Comparison of ENCODE assay signal across 15 mouse cellular contexts in the genomic region with DNA sequence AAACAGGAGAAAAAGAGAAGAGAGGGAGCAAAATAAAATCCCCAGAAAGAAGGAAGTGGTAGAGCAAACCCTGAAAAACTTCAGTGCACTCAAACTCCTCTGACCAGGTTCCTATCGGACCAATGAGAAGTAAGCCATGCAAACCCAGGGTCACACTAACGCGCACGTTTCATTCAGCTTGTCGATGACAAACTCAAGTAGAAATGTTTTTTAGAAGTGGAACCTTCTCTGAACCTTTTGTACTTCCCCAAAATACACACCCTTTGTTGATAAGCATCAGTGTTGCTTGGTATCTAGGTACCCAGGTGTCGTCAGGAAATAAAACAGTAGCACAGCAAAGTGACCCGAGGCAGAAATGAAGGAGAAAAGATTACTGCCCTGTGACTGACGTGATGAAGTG. TPM values are rescaled to one million over a fixed set of nuclear protein-coding genes. Genes with fewer than 3 reads are reported as not detected.
A peak's percentile ranks its signal among the peaks of the same experiment; 100 is the strongest.
DNase-seq lines count a peak whose midpoint lies in the region; ATAC-seq and TF ChIP-seq lines count a peak whose summit lies in the region.
"Had no signal": no experiment of that assay in that cellular context is flagged by ENCODE, and none has a peak within 500 bp of the region (broad histone marks: within the 10 kb centered on the region; RNA-seq: fewer than 3 reads in every experiment).

No protein-coding gene starts in this region.

- no peaks in the 10 kb centered on the region for H3K27me3 ChIP-seq in embryonic facial prominence, embryonic 15.5 days
- H3K27me3 ChIP-seq in embryonic facial prominence, embryonic 10.5 days (replicated peaks; ENCODE audit: low read depth, poor library complexity, severe bottlenecking), result peaks cover 9% of the 10 kb centered on the region; the same call in 1 of the 2 replicates
- H3K27me3 ChIP-seq in stomach, postnatal 0 days (ENCODE audit: control insufficient read depth, insufficient read depth, low read length), result no peaks in the 10 kb centered on the region
- H3K27me3 ChIP-seq: hindbrain, embryonic 13.5 days; midbrain, embryonic 13.5 days had no signal

- 73% methylated on average over 8 of the region's 8 CpGs for WGBS in embryonic facial prominence, embryonic 15.5 days
- 79% methylated on average over 8 of the region's 8 CpGs for WGBS in embryonic facial prominence, embryonic 10.5 days
- WGBS in stomach, postnatal 0 days, result 60% methylated on average over 8 of the region's 8 CpGs

- no peaks in the 10 kb centered on the region for H3K9me3 ChIP-seq in embryonic facial prominence, embryonic 15.5 days (replicated peaks)
- no peaks in the 10 kb centered on the region for H3K9me3 ChIP-seq in embryonic facial prominence, embryonic 10.5 days
- no peaks in the 10 kb centered on the region for H3K9me3 ChIP-seq in stomach, postnatal 0 days (ENCODE audit: control insufficient read depth, low read length)
- H3K9me3 ChIP-seq: hindbrain, embryonic 13.5 days; midbrain, embryonic 13.5 days had no signal

- H3K4me1 ChIP-seq in embryonic facial prominence, embryonic 15.5 days, result 0 out of 2 replicates have a peak, but pooled peaks cover 6% of the 10 kb centered on the region
- H3K4me1 ChIP-seq in embryonic facial prominence, embryonic 10.5 days, result peaks cover 5% of the 10 kb centered on the region; the same call in 1 of the 2 replicates
- H3K4me1 ChIP-seq in stomach, postnatal 0 days (replicated peaks; ENCODE audit: control insufficient read depth, insufficient read depth), result no peaks in the 10 kb centered on the region

- H3K9ac ChIP-seq in embryonic facial prominence, embryonic 15.5 days, result no peak overlapping the region
- H3K9ac ChIP-seq in stomach, postnatal 0 days (ENCODE audit: low read length), result no peak overlapping the region
- H3K9ac ChIP-seq: hindbrain, embryonic 13.5 days; midbrain, embryonic 13.5 days had no signal

- no peak overlapping the region for H3K4me2 ChIP-seq in embryonic facial prominence, embryonic 15.5 days (replicated peaks)
- H3K4me2 ChIP-seq in stomach, postnatal 0 days (replicated peaks; ENCODE audit: low read depth), result no peak overlapping the region
- H3K4me2 ChIP-seq: hindbrain, embryonic 13.5 days; midbrain, embryonic 13.5 days had no signal

- no peak for ATAC-seq in embryonic facial prominence, embryonic 15.5 days (ENCODE audit: insufficient number of reproducible peaks, low FRiP score, low TSS enrichment, low read depth)
- peak; percentile 54 for ATAC-seq in monocyte, adult 5-6 weeks (replicated peaks; ENCODE audit: insufficient number of reproducible peaks, low FRiP score, low TSS enrichment, poor library complexity, severe bottlenecking)
- no peak for ATAC-seq in stomach, postnatal 0 days (ENCODE audit: low FRiP score, low TSS enrichment)
- ATAC-seq: midbrain, embryonic 13.5 days had no signal

- no peaks in the 10 kb centered on the region for H3K36me3 ChIP-seq in embryonic facial prominence, embryonic 15.5 days
- H3K36me3 ChIP-seq in embryonic facial prominence, embryonic 10.5 days (replicated peaks), result no peaks in the 10 kb centered on the region
- no peaks in the 10 kb centered on the region for H3K36me3 ChIP-seq in stomach, postnatal 0 days (ENCODE audit: control insufficient read depth, insufficient read depth, low read length)
- H3K36me3 ChIP-seq: hindbrain, embryonic 13.5 days; midbrain, embryonic 13.5 days had no signal

- H3K27ac ChIP-seq in embryonic facial prominence, embryonic 15.5 days (replicated peaks), result 0 out of 2 replicates have a peak overlapping the region, but pooled peaks have one; percentile 17
- no peak overlapping the region for H3K27ac ChIP-seq in embryonic facial prominence, embryonic 10.5 days (replicated peaks)
- H3K27ac ChIP-seq in stomach, postnatal 0 days (replicated peaks), result no peak overlapping the region
- H3K27ac ChIP-seq: heart, adult 2 months; hindbrain, embryonic 13.5 days; kidney, postnatal 0 days; midbrain, embryonic 13.5 days had no signal

- no peak for DNase-seq in embryonic facial prominence, embryonic 10.5 days (ENCODE audit: low spot score)
- peak; percentile 91 for DNase-seq in CD4-positive helper T cell, adult 2 months (ENCODE audit: low read depth, low spot score)
- peak; percentile 93 for DNase-seq in induced T-regulatory cell, adult 2 months (ENCODE audit: low read depth)
- DNase-seq in ovary, postnatal 10 days (ENCODE audit: low spot score), result no peak
- DNase-seq in stomach, postnatal 0 days (ENCODE audit: low spot score), result no peak
- no peak for DNase-seq in left cerebral cortex, adult 18-20 months (ENCODE audit: low spot score in 2 of 2)
- DNase-seq: adrenal gland, postnatal 36 days; cerebellum, adult 9-11 months; lung, adult 18-20 months had no signal

- H3K4me3 ChIP-seq in embryonic facial prominence, embryonic 15.5 days (replicated peaks), result no peak overlapping the region
- no peak overlapping the region for H3K4me3 ChIP-seq in embryonic facial prominence, embryonic 10.5 days
- H3K4me3 ChIP-seq in stomach, postnatal 0 days (ENCODE audit: low read depth, low read length), result no peak overlapping the region
- H3K4me3 ChIP-seq: heart, adult 2 months; hindbrain, embryonic 13.5 days; midbrain, embryonic 13.5 days had no signal

- no peak for TF ChIP-seq CTCF in stomach, postnatal 0 days (IDR thresholded peaks at IDR 0.05; ENCODE audit: low read depth)

- TF ChIP-seq EP300 in stomach, postnatal 0 days (optimal IDR thresholded peaks at IDR 0.05), result no peak

RNA-seq across cellular contexts. Expression of gene Arhgap15, which starts 20.9 kb away (rescaled TPM):
- polyA plus RNA-seq in embryonic facial prominence, embryonic 15.5 days (2015; fragmentation: Nextera tagmentation; extraction: Ambion mirVana), result 2.2 and 2.6 TPM in 2 replicates
- polyA plus RNA-seq in embryonic facial prominence, embryonic 10.5 days (2016; fragmentation: Nextera tagmentation; extraction: Ambion mirVana), result 0.31 and 0.50 TPM in 2 replicates
- total RNA-seq in monocyte, adult 5-6 weeks (2017), result 182 to 204 TPM (median 191 TPM) in 3 replicates
- 0.93 and 0.98 TPM in 2 replicates for polyA plus RNA-seq in stomach, postnatal 0 days (2015; fragmentation: Nextera tagmentation; extraction: Ambion mirVana)
- 10 to 100 TPM; 12.0 to 15.2 TPM for total RNA-seq in left cerebral cortex, adult 18-20 months (2021)

Comparison
In these comparisons a context has a peak if more than half of its experiments do, and no peak if none do; other contexts are left out.
1. DNase-seq: peak in CD4-positive helper T cell, adult 2 months (single experiment) and induced T-regulatory cell, adult 2 months (single experiment); none in embryonic facial prominence, embryonic 10.5 days (single experiment), ovary, postnatal 10 days (single experiment), stomach, postnatal 0 days (single experiment) and left cerebral cortex, adult 18-20 months (0 of 2).